ENCODE assay signal across 16 mouse cellular contexts in genomic region chr14:120578352-120579080, GRCm38 (mm10).
A peak's percentile ranks its signal among the peaks of the same experiment; 100 is the strongest.
DNase-seq lines count a peak whose midpoint lies in the region; ATAC-seq and TF ChIP-seq lines count a peak whose summit lies in the region.
"Had no signal": no experiment of that assay in that cellular context is flagged by ENCODE, and none has a peak within 500 bp of the region (broad histone marks: within the 10 kb centered on the region; RNA-seq: fewer than 3 reads in every experiment).

No protein-coding gene starts in this region.

- no peak overlapping the region for H3K4me2 ChIP-seq in forebrain, embryonic 16.5 days (ENCODE audit: low read length)
- H3K4me2 ChIP-seq: embryonic facial prominence, embryonic 12.5 days; liver, embryonic 13.5 days; midbrain, embryonic 13.5 days had no signal

- no peaks in the 10 kb centered on the region for H3K9me3 ChIP-seq in forebrain, embryonic 16.5 days (ENCODE audit: control insufficient read depth, low read length)
- H3K9me3 ChIP-seq: embryonic facial prominence, embryonic 12.5 days; heart, embryonic 10.5 days; liver, embryonic 13.5 days; midbrain, embryonic 13.5 days had no signal

- H3K4me3 ChIP-seq in forebrain, embryonic 16.5 days (replicated peaks; ENCODE audit: low read length) = no peak overlapping the region
- H3K4me3 ChIP-seq in gastrocnemius, adult 2 months = no peak overlapping the region
- H3K4me3 ChIP-seq: embryonic facial prominence, embryonic 12.5 days; heart, embryonic 10.5 days; liver, embryonic 13.5 days; midbrain, embryonic 13.5 days had no signal

- TF ChIP-seq CTCF in gastrocnemius, adult 2 months (IDR thresholded peaks at IDR 0.05) = no peak

- intact Hi-C loops in gastrocnemius, adult 2 months (cut with DNase I) = no loop called here
- intact Hi-C loops in heart, postnatal 10 days (cut with DNase I) = no loop called here

- no peaks in the 10 kb centered on the region for H3K4me1 ChIP-seq in forebrain, embryonic 16.5 days (replicated peaks; ENCODE audit: control insufficient read depth, insufficient read depth, low read length)
- H3K4me1 ChIP-seq: embryonic facial prominence, embryonic 12.5 days; heart, embryonic 10.5 days; liver, embryonic 13.5 days; midbrain, embryonic 13.5 days had no signal

- peak; percentile 29 to 52 for DNase-seq in frontal cortex, postnatal 14 days (ENCODE audit: low spot score in 2 of 2)
- DNase-seq in layer of hippocampus, postnatal 36 days = peak; percentile 7 to 13
- peak; percentile 30 for DNase-seq in right cerebral cortex, postnatal 25 days
- DNase-seq in gastrocnemius, adult 2 months = no peak
- DNase-seq in heart, postnatal 10 days = no peak
- no peak for DNase-seq in ovary, postnatal 14 days (ENCODE audit: low spot score)
- DNase-seq: cerebellum, postnatal 10 days; kidney, adult 18-20 months; liver, embryonic 13.5 days; thymus, postnatal 4 days had no signal

- WGBS in forebrain, embryonic 16.5 days = 65% methylated on average over 11 of the region's 11 CpGs

- H3K36me3 ChIP-seq in forebrain, embryonic 16.5 days (ENCODE audit: control insufficient read depth, insufficient read depth) = no peaks in the 10 kb centered on the region
- H3K36me3 ChIP-seq: embryonic facial prominence, embryonic 12.5 days; heart, embryonic 10.5 days; liver, embryonic 13.5 days; midbrain, embryonic 13.5 days had no signal

- no peak overlapping the region for H3K9ac ChIP-seq in forebrain, embryonic 16.5 days (replicated peaks; ENCODE audit: low read depth, low read length)
- H3K9ac ChIP-seq: embryonic facial prominence, embryonic 12.5 days; liver, embryonic 13.5 days; midbrain, embryonic 13.5 days had no signal

- H3K27me3 ChIP-seq in forebrain, embryonic 16.5 days (replicated peaks; ENCODE audit: control insufficient read depth, insufficient read depth, low read length) = no peaks in the 10 kb centered on the region
- H3K27me3 ChIP-seq: CH12.LX; embryonic facial prominence, embryonic 12.5 days; liver, embryonic 13.5 days; midbrain, embryonic 13.5 days had no signal

- ATAC-seq in forebrain, embryonic 16.5 days = peak; percentile 86
- ATAC-seq: midbrain, embryonic 13.5 days; Patski had no signal

- H3K27ac ChIP-seq in forebrain, embryonic 16.5 days (ENCODE audit: low read length) = peak overlapping the region; percentile 54
- no peak overlapping the region for H3K27ac ChIP-seq in gastrocnemius, adult 2 months
- H3K27ac ChIP-seq: embryonic facial prominence, embryonic 12.5 days; heart, embryonic 10.5 days; liver, embryonic 13.5 days; midbrain, embryonic 13.5 days had no signal

Comparison
In these comparisons a context has a peak if more than half of its experiments do, and no peak if none do; other contexts are left out.
1. DNase-seq: peak in frontal cortex, postnatal 14 days (2 of 2), layer of hippocampus, postnatal 36 days (2 of 2) and right cerebral cortex, postnatal 25 days (single experiment); none in gastrocnemius, adult 2 months (single experiment), heart, postnatal 10 days (0 of 2) and ovary, postnatal 14 days (single experiment).